Mouse (Mus musculus) left cerebral cortex, postnatal 36 days (tissue): ENCODE data around the gene Slamf9. TPM values are rescaled to one million over a fixed set of nuclear protein-coding genes. Genes with fewer than 3 reads are reported as not detected.

Source experiments
- DNase-seq, 2 experiments: peaks; one replicate each; pipeline ENCODE4 v3.0.0; 2021 to 2022; ENCODE audit warnings: low spot score in 2 of 2, mixed read lengths in 1 of 2
- intact Hi-C: fragments of 180-260 bp; cut with DNase I; formaldehyde crosslinking; loops from one replicate; pipeline ENCODE4 v1.15.1; 2025
- total RNA-seq, 2 experiments: library from RNA; stranded (reverse); gene quantifications; 2 replicates each; pipeline ENCODE4 v1.2.3; 2021

Slamf9 gene
- under 1 TPM; 0.49 to 0.82 TPM for total RNA-seq

GRCm38 (mm10) chr1:172475054-172475741, at the start of gene Slamf9:
Gene Slamf9, plus strand, starts transcription at chr1:172475358.
- intact Hi-C loops: no loop called here
- DNase-seq: no peak

GRCm38 (mm10) chr1:172426419-172426818, 48.7 kb upstream of the Slamf9 start:
- intact Hi-C loops: no loop called here
- no peak for DNase-seq

GRCm38 (mm10) chr1:172427841-172428240, 47.3 kb upstream of the Slamf9 start:
- intact Hi-C loops: no loop called here
- no peak for DNase-seq

GRCm38 (mm10) chr1:172428614-172429013, 46.5 kb upstream of the Slamf9 start:
- intact Hi-C loops: no loop called here
- no peak for DNase-seq

GRCm38 (mm10) chr1:172430731-172431220, 44.4 kb upstream of the Slamf9 start:
- intact Hi-C loops: no loop called here
- DNase-seq: no peak

GRCm38 (mm10) chr1:172431836-172432586, 43.1 kb upstream of the Slamf9 start:
- DNase-seq: no peak

GRCm38 (mm10) chr1:172432587-172432955, 42.6 kb upstream of the Slamf9 start:
- DNase-seq: no peak
- intact Hi-C loops: no loop called here

More at GRCm38 (mm10) chr1:172431836-172432586, 43.1 kb upstream of the Slamf9 start:
- intact Hi-C loops: no loop called here

GRCm38 (mm10) chr1:172433012-172433850, 41.9 kb upstream of the Slamf9 start:
- DNase-seq: no peak
- intact Hi-C loops: no loop called here

GRCm38 (mm10) chr1:172433851-172434165, 41.4 kb upstream of the Slamf9 start:
- no peak for DNase-seq
- intact Hi-C loops: no loop called here

- intact Hi-C loops: no loop called here
Measured at GRCm38 (mm10) chr1:172436785-172437184, 38.4 kb upstream of the Slamf9 start.

GRCm38 (mm10) chr1:172438621-172439020, 36.5 kb upstream of the Slamf9 start:
- intact Hi-C loops: no loop called here
- no peak for DNase-seq

More at GRCm38 (mm10) chr1:172436785-172437184, 38.4 kb upstream of the Slamf9 start:
- no peak for DNase-seq

- no peak for DNase-seq
- intact Hi-C loops: no loop called here
Measured at GRCm38 (mm10) chr1:172440521-172440920, 34.6 kb upstream of the Slamf9 start.

GRCm38 (mm10) chr1:172441935-172442445, 33.2 kb upstream of the Slamf9 start:
- DNase-seq: no peak
- intact Hi-C loops: no loop called here

GRCm38 (mm10) chr1:172450226-172450625, 24.9 kb upstream of the Slamf9 start:
- intact Hi-C loops: no loop called here
- DNase-seq: no peak

GRCm38 (mm10) chr1:172450848-172451470, 24.2 kb upstream of the Slamf9 start:
- DNase-seq: no peak
- intact Hi-C loops: no loop called here

- no peak for DNase-seq
- intact Hi-C loops: no loop called here
Measured at GRCm38 (mm10) chr1:172452911-172453310, 22.2 kb upstream of the Slamf9 start.

- intact Hi-C loops: no loop called here
Measured at GRCm38 (mm10) chr1:172453810-172454209, 21.3 kb upstream of the Slamf9 start.

GRCm38 (mm10) chr1:172455416-172455815, 19.7 kb upstream of the Slamf9 start:
- DNase-seq: no peak
- intact Hi-C loops: no loop called here

More at GRCm38 (mm10) chr1:172453810-172454209, 21.3 kb upstream of the Slamf9 start:
- no peak for DNase-seq

- intact Hi-C loops: no loop called here
- no peak for DNase-seq
Measured at GRCm38 (mm10) chr1:172456001-172456677, 19.0 kb upstream of the Slamf9 start.
